Mouse (Mus musculus): ENCODE measurements around the gene Tollip.
"Not testable (repeated sequence)": the region's sequence is repeated elsewhere in the genome, so short reads cannot be mapped to it uniquely, and the experiment has no call there.

Tollip gene

DNA sequence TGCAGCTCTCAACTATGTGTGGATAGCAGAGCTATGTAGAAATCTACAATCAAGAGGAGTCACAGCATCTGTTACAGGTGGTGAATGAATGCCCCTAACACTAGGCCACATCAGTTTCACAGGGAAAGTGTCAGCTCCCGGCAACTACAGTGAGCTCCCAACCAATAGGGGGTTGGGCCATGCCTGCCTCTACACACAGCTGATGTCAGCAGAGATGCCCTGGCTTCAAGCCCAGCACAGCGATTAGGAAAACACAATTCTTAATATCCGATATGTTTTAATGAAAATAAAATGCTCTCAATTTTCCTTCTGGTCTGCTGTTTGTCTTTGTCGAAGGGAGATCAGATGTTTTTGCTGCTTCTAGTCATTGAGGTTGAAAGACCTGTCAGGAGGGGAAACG is 25.1 kb upstream of the Tollip start:
- in situ Hi-C loops (cut with MboI; ENCODE audit: low pct_unique_long_range_greater_than_20kb in 1 of 2, low sequenced_read_pairs in 2 of 2, unreplicated experiment in 1 of 2), result loop anchor here in 1 of 2 experiments (25.0 kb wide), 1 partner anchor 181 kb away; no protein-coding TSS in a partner anchor

DNA sequence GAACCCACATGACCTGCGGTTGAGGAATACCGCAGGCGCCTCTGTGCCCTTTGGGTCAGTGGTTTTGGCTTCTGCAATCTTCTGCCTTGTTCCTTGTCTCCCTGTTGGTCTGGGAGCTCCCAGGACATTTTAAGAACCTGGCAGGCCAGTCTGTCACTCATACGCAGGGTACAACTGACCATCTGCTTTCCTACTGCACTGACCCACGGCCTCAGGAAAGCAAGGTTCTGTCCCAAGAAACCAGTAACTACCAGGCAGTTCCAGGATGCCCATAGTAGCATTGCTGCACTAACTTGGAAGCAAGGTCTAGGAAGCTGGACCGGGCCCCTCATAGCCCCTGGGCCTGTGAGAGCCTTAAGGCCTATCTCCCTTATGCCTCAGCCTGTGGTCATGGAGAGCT is 16.6 kb upstream of the Tollip start:
- in situ Hi-C loops (cut with MboI; ENCODE audit: low pct_unique_long_range_greater_than_20kb in 1 of 2, low sequenced_read_pairs in 2 of 2, unreplicated experiment in 1 of 2), result loop anchor here in 1 of 2 experiments (25.0 kb wide), 1 partner anchor 173 kb away; no protein-coding TSS in a partner anchor

DNA sequence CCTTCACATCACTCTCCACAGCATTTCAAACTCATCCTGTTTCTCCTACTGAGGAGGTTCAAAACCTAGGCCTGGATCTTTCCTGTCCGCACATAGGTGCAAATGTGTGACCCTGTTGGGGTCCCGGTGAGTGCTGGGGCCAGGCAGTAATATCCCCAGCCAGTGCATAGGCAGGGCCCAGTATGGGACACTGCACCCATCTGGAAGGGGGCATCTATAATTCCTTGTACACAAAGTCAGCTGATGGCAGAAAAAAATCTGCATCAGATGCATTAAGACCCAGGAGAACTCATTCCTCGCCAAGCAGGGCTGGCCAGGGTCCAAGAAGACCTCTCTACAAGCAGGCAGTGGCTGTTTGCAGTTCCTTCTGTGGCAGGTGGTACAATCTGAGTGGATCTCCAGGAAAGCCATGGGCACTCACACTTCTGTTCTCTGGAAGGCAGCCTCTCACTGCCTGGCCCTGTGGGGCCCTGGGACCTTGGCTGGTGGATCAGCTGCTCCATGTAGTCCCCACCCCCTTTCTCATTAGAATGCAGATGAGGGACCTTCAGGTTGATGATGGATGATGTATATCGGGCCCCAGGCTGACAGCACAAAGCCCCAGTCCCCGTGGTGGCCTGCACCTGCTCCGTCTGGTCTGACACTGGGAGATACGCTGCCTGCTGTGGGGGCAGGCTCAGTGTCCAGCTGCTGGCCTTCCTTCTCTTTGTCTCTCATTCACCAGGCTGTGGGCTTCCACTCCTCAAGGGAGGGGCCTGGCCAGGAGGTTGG is 16.0 kb upstream of the Tollip start:
- in situ Hi-C loops (cut with MboI; ENCODE audit: low pct_unique_long_range_greater_than_20kb in 1 of 2, low sequenced_read_pairs in 2 of 2, unreplicated experiment in 1 of 2), result loop anchor here in 1 of 2 experiments (25.0 kb wide), 1 partner anchor 172 kb away; no protein-coding TSS in a partner anchor

DNA sequence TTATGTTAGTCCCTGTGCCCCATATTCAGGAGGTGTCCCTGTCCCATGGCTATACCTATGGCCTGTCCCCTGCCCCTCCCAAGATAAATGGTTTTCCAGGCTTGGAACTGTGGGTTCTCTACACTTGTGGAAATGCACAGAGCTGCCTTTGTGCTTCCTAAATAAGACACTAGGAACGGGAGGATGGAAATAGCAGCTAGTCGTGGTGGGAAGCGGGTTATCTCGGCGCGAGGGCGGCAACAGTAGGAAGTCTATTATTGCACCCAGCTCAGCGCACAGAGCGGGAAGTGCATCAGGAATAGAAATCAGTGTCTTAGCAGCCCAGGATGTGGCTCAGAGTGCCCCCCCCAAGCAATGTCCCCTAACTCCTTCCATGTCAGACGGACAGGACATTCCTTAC is 10.3 kb upstream of the Tollip start:
- in situ Hi-C loops (cut with MboI; ENCODE audit: low pct_unique_long_range_greater_than_20kb in 1 of 2, low sequenced_read_pairs in 2 of 2, unreplicated experiment in 1 of 2), result loop anchor here in 1 of 2 experiments (25.0 kb wide), 1 partner anchor 166 kb away; no protein-coding TSS in a partner anchor

DNA sequence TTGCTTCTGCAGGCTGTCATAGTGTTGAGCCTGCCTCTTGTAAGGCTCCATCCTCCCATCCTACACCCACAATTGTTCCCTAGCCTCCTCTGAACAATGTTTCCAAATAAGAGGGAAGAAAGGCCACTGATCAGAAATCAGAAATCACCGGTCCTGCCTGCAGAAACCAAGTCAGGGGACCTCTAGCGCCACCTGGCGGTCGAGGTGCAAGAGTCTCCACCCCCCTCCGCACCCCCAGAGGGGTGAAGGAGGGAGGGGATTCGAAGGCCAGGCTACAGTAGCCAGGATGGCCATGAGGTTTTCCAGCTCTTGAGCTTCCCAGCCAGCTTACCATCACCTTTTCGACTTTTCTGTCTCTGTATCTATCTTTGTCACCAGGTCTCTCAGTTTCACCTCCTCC is 6.6 kb upstream of the Tollip start:
- in situ Hi-C loops (cut with MboI; ENCODE audit: low pct_unique_long_range_greater_than_20kb in 1 of 2, low sequenced_read_pairs in 2 of 2, unreplicated experiment in 1 of 2), result loop anchor here in 1 of 2 experiments (25.0 kb wide), 1 partner anchor 163 kb away; no protein-coding TSS in a partner anchor

DNA sequence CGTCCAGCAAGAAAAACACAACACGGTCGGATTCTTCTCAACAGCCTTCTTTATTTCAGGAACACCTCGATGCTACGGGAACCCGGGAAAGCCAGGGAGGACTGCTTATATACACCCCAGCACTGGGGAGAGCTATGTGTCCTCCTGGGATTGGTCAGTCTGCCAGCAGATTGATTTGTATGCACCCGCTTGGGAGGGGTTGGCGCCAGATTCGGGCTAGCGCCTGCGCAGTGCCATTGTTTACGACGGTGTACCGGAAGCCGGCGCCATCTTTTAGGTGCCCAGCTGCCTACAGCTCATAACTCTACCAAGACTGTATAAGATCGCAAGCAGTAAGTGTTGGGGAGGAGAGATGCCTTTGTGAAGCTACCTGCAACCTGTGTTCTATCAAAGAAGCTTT is 5.8 kb upstream of the Tollip start:
- in situ Hi-C loops (cut with MboI; ENCODE audit: low pct_unique_long_range_greater_than_20kb in 1 of 2, low sequenced_read_pairs in 2 of 2, unreplicated experiment in 1 of 2), result not testable (repeated sequence)

DNA sequence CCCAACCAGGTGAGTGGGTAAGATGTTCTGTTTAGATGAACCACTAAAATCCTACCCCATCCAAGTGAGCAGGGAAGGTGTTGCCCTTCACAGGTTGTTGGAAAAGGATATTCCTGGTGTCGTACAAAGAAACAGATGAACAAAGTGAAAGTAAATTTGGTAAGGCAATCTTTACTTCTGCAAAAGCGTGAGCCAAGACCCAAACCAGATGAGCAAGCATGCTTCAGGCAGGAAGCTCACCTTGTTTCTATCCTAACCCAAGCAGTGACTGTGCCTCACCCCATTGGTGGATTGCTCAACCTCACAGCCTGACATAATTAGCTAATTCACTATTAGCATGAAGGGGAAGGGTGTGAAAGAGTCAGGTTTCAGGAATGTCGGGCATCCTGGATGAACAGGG is 7.0 kb downstream of the Tollip start:
- in situ Hi-C loops (cut with MboI; ENCODE audit: low pct_unique_long_range_greater_than_20kb in 1 of 2, low sequenced_read_pairs in 2 of 2, unreplicated experiment in 1 of 2), result no loop called here

DNA sequence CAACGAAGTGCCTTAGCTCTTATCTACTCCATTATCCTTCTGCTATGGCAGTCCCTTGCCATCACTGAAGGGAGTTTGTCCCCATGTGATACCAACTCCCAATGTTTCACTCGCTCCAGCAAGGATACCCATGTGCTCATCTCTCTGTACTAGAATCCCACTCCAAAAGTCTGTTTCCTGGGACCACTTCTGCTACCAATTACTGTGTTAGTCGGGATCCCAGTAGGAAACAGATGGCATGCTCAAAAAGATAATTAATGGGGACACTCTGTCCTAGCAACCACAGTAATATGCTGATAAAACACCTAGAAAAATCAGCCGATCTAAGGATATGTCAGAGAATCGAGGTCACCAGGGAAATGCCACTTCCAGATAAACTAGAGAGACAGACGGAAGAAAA is 9.7 kb downstream of the Tollip start:
- in situ Hi-C loops (cut with MboI; ENCODE audit: low pct_unique_long_range_greater_than_20kb in 1 of 2, low sequenced_read_pairs in 2 of 2, unreplicated experiment in 1 of 2), result no loop called here

DNA sequence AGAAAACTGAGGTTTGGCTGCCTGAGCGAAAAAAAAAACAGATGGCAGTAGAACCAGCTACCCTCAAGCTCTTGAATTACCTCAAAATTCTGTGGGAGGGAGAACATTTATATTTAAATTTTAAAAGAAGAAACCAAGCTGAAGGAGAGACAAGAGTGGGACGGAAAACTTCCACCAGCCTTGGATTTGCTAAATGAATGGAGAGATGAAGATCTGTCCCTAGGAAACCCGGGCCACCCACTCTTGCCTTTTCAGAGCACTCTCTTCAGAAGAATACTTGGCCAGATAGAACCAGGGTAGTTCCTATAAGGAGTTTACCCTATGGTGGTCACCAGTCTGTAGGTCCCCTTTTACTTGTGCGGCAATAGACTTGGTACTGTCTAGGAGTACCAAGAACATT is 15.5 kb downstream of the Tollip start:
- in situ Hi-C loops (cut with MboI; ENCODE audit: low pct_unique_long_range_greater_than_20kb in 1 of 2, low sequenced_read_pairs in 2 of 2, unreplicated experiment in 1 of 2), result no loop called here

DNA sequence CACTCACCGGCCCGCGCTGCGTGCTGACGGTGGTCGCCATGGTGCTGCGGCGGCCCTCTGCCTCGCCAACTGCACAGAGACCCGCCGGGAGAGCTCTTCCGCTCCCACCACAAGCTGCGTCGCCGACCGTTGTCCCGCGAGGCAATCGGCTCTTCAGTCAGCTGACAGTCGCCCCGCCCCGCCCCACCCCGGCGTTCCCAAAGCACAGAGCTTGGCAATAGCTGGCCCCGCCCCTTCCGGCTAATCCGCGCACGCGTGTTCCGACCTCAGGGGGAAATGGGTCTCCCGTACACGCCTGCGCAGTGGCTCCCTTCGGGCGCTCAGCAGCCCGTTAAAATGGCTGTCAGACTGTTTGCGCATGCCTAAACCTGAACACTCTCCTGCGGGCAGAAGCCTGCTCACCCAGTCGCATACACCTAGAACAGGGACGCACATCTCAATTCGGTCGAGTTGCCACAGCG is 16.0 kb downstream of the Tollip start:
- in situ Hi-C loops (cut with MboI; ENCODE audit: low pct_unique_long_range_greater_than_20kb in 1 of 2, low sequenced_read_pairs in 2 of 2, unreplicated experiment in 1 of 2), result no loop called here

DNA sequence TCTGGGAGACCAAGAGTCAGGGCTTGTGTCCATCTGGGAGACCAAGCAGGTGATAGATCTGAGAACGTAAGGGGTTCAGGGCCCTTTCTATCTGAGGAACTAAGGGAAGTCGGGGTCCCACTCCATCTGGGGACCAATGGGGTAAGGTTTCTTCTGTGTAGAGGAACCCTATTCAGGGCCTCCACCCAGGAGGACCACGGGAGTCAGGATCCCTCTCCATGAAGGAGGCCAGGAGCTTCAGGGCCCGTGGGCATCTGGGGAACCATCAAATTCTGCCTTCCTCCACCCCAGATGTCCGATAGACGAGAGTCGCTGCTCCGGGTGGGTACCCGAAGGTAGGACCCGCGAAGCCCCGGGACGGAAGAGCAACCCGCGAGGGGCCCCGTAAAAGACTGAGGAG is 16.5 kb downstream of the Tollip start:
- in situ Hi-C loops (cut with MboI; ENCODE audit: low pct_unique_long_range_greater_than_20kb in 1 of 2, low sequenced_read_pairs in 2 of 2, unreplicated experiment in 1 of 2), result no loop called here

DNA sequence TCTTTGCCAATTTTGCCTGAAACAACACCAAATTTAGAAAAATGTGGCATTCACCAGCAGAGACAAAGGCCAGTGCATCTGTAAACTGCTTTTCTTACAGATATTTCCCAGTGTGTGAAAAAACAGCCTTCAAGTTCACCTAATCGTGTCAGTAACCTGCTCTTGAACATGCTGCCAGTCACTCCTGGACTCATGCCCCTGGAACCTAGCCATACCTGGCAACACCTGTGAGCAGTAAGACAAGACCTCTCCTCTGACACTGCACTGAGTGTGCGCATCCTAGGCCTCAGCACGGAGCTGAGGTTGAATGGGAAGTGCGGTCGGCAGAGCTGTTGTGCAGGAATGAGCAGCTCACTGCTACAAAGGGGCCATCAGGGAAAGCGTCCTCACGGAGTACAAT is 26.2 kb downstream of the Tollip start:
- in situ Hi-C loops (cut with MboI; ENCODE audit: low pct_unique_long_range_greater_than_20kb in 1 of 2, low sequenced_read_pairs in 2 of 2, unreplicated experiment in 1 of 2), result no loop called here

DNA sequence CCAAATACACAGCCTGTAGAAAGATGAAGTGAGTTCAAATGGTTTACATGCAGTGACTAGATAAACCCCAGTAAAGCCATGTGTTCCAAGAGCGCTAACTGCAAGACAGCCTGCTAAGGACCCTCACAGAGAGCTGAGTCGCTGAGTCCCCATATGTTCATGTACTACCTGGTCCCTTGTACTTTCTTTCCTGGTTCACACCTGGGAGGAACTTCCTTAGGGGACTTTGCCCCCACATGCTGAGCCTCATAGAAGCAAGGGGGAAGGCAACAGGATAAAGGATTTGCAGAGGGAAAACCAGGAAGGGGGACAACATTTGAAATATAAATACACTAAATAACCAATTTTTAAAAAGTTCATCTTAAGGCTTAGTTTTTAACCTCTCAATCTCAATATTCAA is 39.5 kb downstream of the Tollip start:
- in situ Hi-C loops (cut with MboI; ENCODE audit: low pct_unique_long_range_greater_than_20kb in 1 of 2, low sequenced_read_pairs in 2 of 2, unreplicated experiment in 1 of 2), result no loop called here

DNA sequence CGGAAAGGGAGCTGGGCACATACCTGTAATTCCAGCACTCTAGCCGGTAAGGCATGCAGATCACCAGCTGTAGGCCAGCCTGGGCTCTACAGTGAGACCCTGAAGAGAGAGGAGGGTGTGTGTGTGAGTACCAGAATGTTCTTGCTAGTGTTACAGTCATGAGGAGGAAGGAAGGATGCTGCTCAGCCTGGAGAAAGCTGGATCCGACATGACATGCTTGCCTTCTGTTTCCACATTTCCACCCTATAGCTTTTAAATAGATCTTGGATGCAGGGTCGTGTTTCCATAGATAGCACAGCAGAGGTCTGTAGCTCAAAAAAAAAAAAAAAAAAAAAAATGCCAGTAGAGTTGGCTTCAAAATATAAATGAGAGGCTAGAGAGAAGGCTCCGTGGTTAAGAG is 43.4 kb downstream of the Tollip start:
- in situ Hi-C loops (cut with MboI; ENCODE audit: low pct_unique_long_range_greater_than_20kb in 1 of 2, low sequenced_read_pairs in 2 of 2, unreplicated experiment in 1 of 2), result no loop called here

DNA sequence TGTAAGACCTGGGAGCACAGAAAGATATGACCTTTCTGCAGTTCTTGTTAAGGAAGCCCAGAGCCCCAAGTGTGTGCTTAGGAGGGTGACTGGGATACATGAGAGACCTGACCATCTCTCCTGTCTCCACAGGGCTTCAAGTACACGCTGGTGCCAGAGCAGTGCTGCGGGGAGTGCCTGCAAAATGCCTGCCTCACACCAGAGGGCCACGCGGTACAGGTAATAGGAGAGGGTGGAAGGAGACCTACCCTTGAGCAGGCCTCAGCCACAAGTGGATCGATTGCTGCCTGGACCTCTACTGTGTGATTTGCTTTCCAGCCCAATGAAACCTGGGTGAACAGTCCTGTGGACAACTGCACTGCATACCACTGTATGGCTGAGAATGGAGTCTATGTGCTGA is 47.8 kb downstream of the Tollip start:
- in situ Hi-C loops (cut with MboI; ENCODE audit: low pct_unique_long_range_greater_than_20kb in 1 of 2, low sequenced_read_pairs in 2 of 2, unreplicated experiment in 1 of 2), result no loop called here

DNA sequence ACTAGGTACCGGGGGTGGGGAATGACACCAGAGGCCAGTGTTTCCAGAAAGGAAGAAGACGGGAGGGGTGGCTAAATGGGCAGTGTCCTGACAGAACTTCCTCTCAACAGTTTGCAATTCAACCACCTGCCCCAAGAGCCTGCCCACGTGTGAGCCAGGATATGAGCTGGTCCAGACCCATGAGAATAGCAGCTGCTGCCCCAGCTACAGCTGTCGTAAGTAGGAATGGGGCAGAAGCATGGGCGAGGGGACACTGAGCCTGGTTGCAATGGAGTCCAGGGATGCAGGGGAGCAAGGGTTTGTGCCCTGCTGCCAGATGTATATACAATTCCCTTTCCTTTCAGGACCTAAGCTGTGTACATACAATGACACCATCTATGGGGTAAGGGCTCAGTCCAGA is 48.7 kb downstream of the Tollip start:
- in situ Hi-C loops (cut with MboI; ENCODE audit: low pct_unique_long_range_greater_than_20kb in 1 of 2, low sequenced_read_pairs in 2 of 2, unreplicated experiment in 1 of 2), result no loop called here

DNA sequence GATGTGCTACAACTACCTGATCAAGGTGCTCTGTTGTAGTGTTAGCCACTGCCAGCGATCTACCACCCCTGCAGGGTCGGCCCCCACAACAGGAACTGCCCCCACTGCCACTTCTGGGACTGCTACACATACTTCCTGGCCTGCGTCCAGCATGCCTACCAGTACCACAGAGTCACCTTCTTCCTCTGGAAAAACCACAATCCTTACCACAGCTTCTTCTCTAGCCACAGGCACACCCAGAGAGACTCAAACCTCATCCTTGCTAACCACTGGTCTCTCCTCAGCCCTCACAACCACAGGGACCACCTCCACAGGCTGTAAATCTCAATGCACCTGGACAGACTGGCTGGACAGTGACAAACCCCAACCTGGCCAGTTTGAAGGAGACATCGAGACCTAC is 57.3 kb downstream of the Tollip start:
- in situ Hi-C loops (cut with MboI; ENCODE audit: low pct_unique_long_range_greater_than_20kb in 1 of 2, low sequenced_read_pairs in 2 of 2, unreplicated experiment in 1 of 2), result no loop called here

DNA sequence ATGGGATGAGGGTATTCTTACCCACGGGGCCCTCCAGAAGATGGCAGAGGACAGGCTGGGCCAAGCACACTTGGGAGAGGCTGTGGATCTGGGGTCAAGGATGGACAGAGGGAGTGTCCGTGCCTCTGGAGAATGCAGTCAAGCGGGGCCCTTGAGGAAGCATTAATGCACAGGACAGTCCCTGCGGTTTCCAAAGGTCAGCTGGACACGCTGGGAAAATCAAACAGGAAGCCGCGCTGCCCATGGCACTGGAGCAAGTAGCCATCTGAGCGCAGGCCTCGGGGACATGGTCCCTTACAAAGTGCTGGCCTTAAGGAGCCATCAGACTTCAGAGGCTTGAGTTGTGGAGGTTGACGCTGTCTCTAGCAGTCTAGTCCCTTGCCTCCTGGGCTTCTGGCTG is 78.0 kb downstream of the Tollip start:
- in situ Hi-C loops (cut with MboI; ENCODE audit: low pct_unique_long_range_greater_than_20kb in 1 of 2, low sequenced_read_pairs in 2 of 2, unreplicated experiment in 1 of 2), result no loop called here

DNA sequence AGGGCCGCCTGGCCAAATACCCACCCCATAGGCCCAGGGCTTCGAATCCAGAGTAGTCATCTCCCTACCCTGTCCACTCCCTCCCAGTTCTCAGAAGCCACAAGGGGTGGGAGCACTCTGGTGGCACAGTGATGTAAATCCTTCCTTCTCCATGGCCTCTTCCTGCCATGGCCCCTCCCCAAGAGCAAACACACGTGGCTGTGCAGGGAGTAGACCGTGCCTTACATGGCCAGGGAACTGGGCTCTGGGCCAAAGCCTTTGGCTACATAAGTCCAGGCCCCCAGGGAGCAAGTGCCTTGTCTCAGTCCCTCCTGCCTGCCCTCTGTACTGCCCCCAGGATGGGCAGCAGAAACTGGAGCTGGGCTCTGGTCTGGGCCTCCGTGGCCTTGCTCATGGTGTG is 79.5 kb downstream of the Tollip start, which contains the start of gene Muc5b:
Gene Muc5b (plus strand): TSS at position 292 of the 400 bp plus-strand sequence.
- in situ Hi-C loops (cut with MboI; ENCODE audit: low pct_unique_long_range_greater_than_20kb in 1 of 2, low sequenced_read_pairs in 2 of 2, unreplicated experiment in 1 of 2), result no loop called here

DNA sequence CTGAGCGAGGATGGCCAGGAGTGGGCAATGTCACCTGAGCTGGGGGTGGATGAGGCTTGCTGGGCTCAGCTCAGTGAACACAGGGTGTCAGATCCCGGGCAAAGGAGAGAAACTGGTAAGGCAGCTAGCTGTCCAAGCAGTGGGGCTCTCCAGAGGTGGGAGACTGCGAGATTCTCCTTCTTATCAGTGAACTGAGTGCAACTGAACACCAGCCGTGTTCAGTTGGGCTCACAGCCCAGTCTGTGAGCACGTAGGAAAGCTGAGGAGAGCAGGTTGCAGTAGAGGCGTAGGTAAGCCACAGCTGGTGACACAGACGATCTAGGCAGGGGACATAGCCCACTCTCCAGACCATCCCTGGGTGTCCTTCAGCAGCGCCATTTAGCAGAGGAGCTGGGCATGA is 81.9 kb downstream of the Tollip start:
- in situ Hi-C loops (cut with MboI; ENCODE audit: low pct_unique_long_range_greater_than_20kb in 1 of 2, low sequenced_read_pairs in 2 of 2, unreplicated experiment in 1 of 2), result no loop called here
